Mouse (Mus musculus) lung, embryonic 15.5 days (tissue): ENCODE results near the gene Pik3c2g. TPM values are rescaled to one million over a fixed set of nuclear protein-coding genes. Genes with fewer than 3 reads are reported as not detected.

Experiments used
- ATAC-seq: fragments of 200-750 bp; cut with Nextera tagmentation; 2 replicates; pipeline ENCODE4 v1.8.0; 2017; ENCODE audit warnings: moderate number of reproducible peaks, borderline replicate concordance; ENCODE audit not compliant: low FRiP score, low TSS enrichment; ENCODE audit errors: extremely low read depth
- H3K27ac ChIP-seq: fragments of 300-500 bp; sonication (generic); 2 replicates; pipeline ENCODE4 v1.5.1; 2015; ENCODE audit warnings: moderate library complexity, mild to moderate bottlenecking, inconsistent platforms
- H3K27me3 ChIP-seq: fragments of 300-500 bp; sonication (generic); 2 replicates; pipeline ENCODE4 v1.6.1; 2015; ENCODE audit warnings: inconsistent platforms
- H3K36me3 ChIP-seq: fragments of 300-500 bp; sonication (generic); 2 replicates; pipeline ENCODE4 v1.6.1; 2015; ENCODE audit warnings: inconsistent platforms
- H3K4me1 ChIP-seq: fragments of 300-500 bp; sonication (generic); 2 replicates; pipeline ENCODE4 v1.6.1; 2015; ENCODE audit warnings: inconsistent platforms
- H3K4me2 ChIP-seq: fragments of 300-500 bp; sonication (generic); 2 replicates; pipeline ENCODE4 v1.6.1; 2015; ENCODE audit warnings: inconsistent platforms, mild to moderate bottlenecking, moderate library complexity
- H3K4me3 ChIP-seq: fragments of 300-500 bp; sonication (generic); 2 replicates; pipeline ENCODE4 v1.5.1; 2015; ENCODE audit warnings: mild to moderate bottlenecking, inconsistent platforms
- H3K9ac ChIP-seq: fragments of 300-500 bp; sonication (generic); 2 replicates; pipeline ENCODE4 v1.6.1; 2015; ENCODE audit warnings: inconsistent platforms
- H3K9me3 ChIP-seq: fragments of 300-500 bp; sonication (generic); 2 replicates; pipeline ENCODE4 v1.6.1; 2016; ENCODE audit warnings: inconsistent platforms
- WGBS: fragments of 180-500 bp; shearing (Covaris S2); methylation state at CpG from one replicate; pipeline ENCODE4 v1.1.7; 2015; 5-methylcytosine and 5-hydroxymethylcytosine counted together
- polyA plus RNA-seq: library from polyadenylated mRNA; unstranded; fragments of >200 nt; fragmentation: Nextera tagmentation; extraction: Ambion mirVana; gene quantifications from 2 replicates; pipeline ENCODE4 v1.2.1, GENCODE M21; 2015

Gene Pik3c2g
- polyA plus RNA-seq, 1 experiment from 2014 or later = 1.9 TPM

GRCm38 (mm10) chr6:139742693-139743432 lies 155.8 kb downstream of the Pik3c2g start:
- ATAC-seq = no peak
- 80% methylated on average over 12 of the region's 12 CpGs for WGBS
- H3K36me3 ChIP-seq = no peaks in the 10 kb centered on the region
- H3K9ac ChIP-seq = no peak overlapping the region
- H3K9me3 ChIP-seq = no peaks in the 10 kb centered on the region
- H3K4me1 ChIP-seq = no peaks in the 10 kb centered on the region
- no peak overlapping the region for H3K4me2 ChIP-seq
- H3K27me3 ChIP-seq = no peaks in the 10 kb centered on the region
- H3K4me3 ChIP-seq = no peak overlapping the region
- no peak overlapping the region for H3K27ac ChIP-seq

GRCm38 (mm10) chr6:139746758-139747479 lies 159.9 kb downstream of the Pik3c2g start:
- no peak overlapping the region for H3K27ac ChIP-seq
- no peaks in the 10 kb centered on the region for H3K4me1 ChIP-seq
- no peaks in the 10 kb centered on the region for H3K27me3 ChIP-seq
- no peak overlapping the region for H3K4me2 ChIP-seq
- ATAC-seq = no peak
- no peaks in the 10 kb centered on the region for H3K9me3 ChIP-seq
- H3K36me3 ChIP-seq = no peaks in the 10 kb centered on the region
- H3K4me3 ChIP-seq = no peak overlapping the region
- WGBS = 78% methylated on average over 7 of the region's 7 CpGs
- H3K9ac ChIP-seq = no peak overlapping the region

- Histone ChIP-seq H3K4me3 (no peak overlapping the region), H3K27me3 (no peaks in the 10 kb centered on the region), H3K9ac (no peak overlapping the region), H3K27ac (no peak overlapping the region), H3K36me3 (no peaks in the 10 kb centered on the region), H3K9me3 (no peaks in the 10 kb centered on the region), H3K4me2 (no peak overlapping the region), H3K4me1 (no peaks in the 10 kb centered on the region)
- ATAC-seq = no peak
- WGBS = 69% methylated on average over 13 of the region's 13 CpGs
Observed at GRCm38 (mm10) chr6:139748091-139748771, 161.2 kb downstream of the Pik3c2g start.

GRCm38 (mm10) chr6:139750599-139750998 lies 163.6 kb downstream of the Pik3c2g start:
- H3K36me3 ChIP-seq = no peaks in the 10 kb centered on the region
- H3K9me3 ChIP-seq = no peaks in the 10 kb centered on the region
- ATAC-seq = no peak
- no peak overlapping the region for H3K4me2 ChIP-seq
- H3K4me1 ChIP-seq = no peaks in the 10 kb centered on the region
- no peak overlapping the region for H3K9ac ChIP-seq
- WGBS = 67% methylated on average over 2 of the region's 2 CpGs
- no peak overlapping the region for H3K4me3 ChIP-seq
- H3K27ac ChIP-seq = no peak overlapping the region
- no peaks in the 10 kb centered on the region for H3K27me3 ChIP-seq

GRCm38 (mm10) chr6:139751022-139751421 lies 164.0 kb downstream of the Pik3c2g start:
- WGBS = 30% methylated on average over 3 of the region's 3 CpGs
- H3K4me3 ChIP-seq = no peak overlapping the region
- ATAC-seq = no peak; the same call in 1 of the 2 replicates

GRCm38 (mm10) chr6:139757876-139758275 lies 170.9 kb downstream of the Pik3c2g start:
- 75% methylated on average over 8 of the region's 8 CpGs for WGBS
- no peaks in the 10 kb centered on the region for H3K4me1 ChIP-seq
- H3K4me3 ChIP-seq = no peak overlapping the region
- no peaks in the 10 kb centered on the region for H3K36me3 ChIP-seq
- no peaks in the 10 kb centered on the region for H3K27me3 ChIP-seq
- H3K4me2 ChIP-seq = no peak overlapping the region
- no peak overlapping the region for H3K9ac ChIP-seq
- H3K9me3 ChIP-seq = no peaks in the 10 kb centered on the region
- H3K27ac ChIP-seq = no peak overlapping the region
- ATAC-seq = no peak

More at GRCm38 (mm10) chr6:139751022-139751421, 164.0 kb downstream of the Pik3c2g start:
- H3K27ac ChIP-seq = no peak overlapping the region
- no peaks in the 10 kb centered on the region for H3K9me3 ChIP-seq
- no peaks in the 10 kb centered on the region for H3K27me3 ChIP-seq
- H3K4me1 ChIP-seq = no peaks in the 10 kb centered on the region
- H3K9ac ChIP-seq = no peak overlapping the region
- H3K4me2 ChIP-seq = no peak overlapping the region
- H3K36me3 ChIP-seq = no peaks in the 10 kb centered on the region

GRCm38 (mm10) chr6:139760978-139761377 lies 174.0 kb downstream of the Pik3c2g start:
- no peak overlapping the region for H3K4me2 ChIP-seq
- no peak overlapping the region for H3K27ac ChIP-seq
- H3K36me3 ChIP-seq = no peaks in the 10 kb centered on the region
- H3K4me3 ChIP-seq = no peak overlapping the region
- 57% methylated on average over 4 of the region's 4 CpGs for WGBS
- no peak for ATAC-seq
- no peaks in the 10 kb centered on the region for H3K9me3 ChIP-seq
- H3K27me3 ChIP-seq = no peaks in the 10 kb centered on the region
- no peak overlapping the region for H3K9ac ChIP-seq
- H3K4me1 ChIP-seq = no peaks in the 10 kb centered on the region

- no peaks in the 10 kb centered on the region for H3K36me3 ChIP-seq
- H3K4me2 ChIP-seq = no peak overlapping the region
- no peak for ATAC-seq
- no peak overlapping the region for H3K4me3 ChIP-seq
- 81% methylated on average over 3 of the region's 3 CpGs for WGBS
- no peak overlapping the region for H3K9ac ChIP-seq
- H3K4me1 ChIP-seq = no peaks in the 10 kb centered on the region
- H3K27ac ChIP-seq = no peak overlapping the region
- H3K27me3 ChIP-seq = no peaks in the 10 kb centered on the region
- H3K9me3 ChIP-seq = no peaks in the 10 kb centered on the region
Observed at GRCm38 (mm10) chr6:139764398-139764797, 177.4 kb downstream of the Pik3c2g start.

GRCm38 (mm10) chr6:139769744-139770473 lies 182.9 kb downstream of the Pik3c2g start:
- Histone ChIP-seq H3K4me1 (no peaks in the 10 kb centered on the region), H3K4me2 (no peak overlapping the region), H3K4me3 (no peak overlapping the region), H3K9ac (no peak overlapping the region), H3K36me3 (no peaks in the 10 kb centered on the region), H3K9me3 (no peaks in the 10 kb centered on the region), H3K27me3 (no peaks in the 10 kb centered on the region), H3K27ac (no peak overlapping the region)
- ATAC-seq = no peak
- WGBS = 75% methylated on average over 7 of the region's 7 CpGs

- Histone ChIP-seq H3K9ac (no peak overlapping the region), H3K9me3 (no peaks in the 10 kb centered on the region), H3K27ac (no peak overlapping the region), H3K36me3 (no peaks in the 10 kb centered on the region), H3K4me2 (no peak overlapping the region), H3K4me1 (no peaks in the 10 kb centered on the region), H3K4me3 (no peak overlapping the region), H3K27me3 (no peaks in the 10 kb centered on the region)
- 38% methylated on average over 3 of the region's 3 CpGs for WGBS
- no peak for ATAC-seq
Observed at GRCm38 (mm10) chr6:139770535-139770934, 183.5 kb downstream of the Pik3c2g start.

GRCm38 (mm10) chr6:139777576-139778282 lies 190.7 kb downstream of the Pik3c2g start:
- no peak overlapping the region for H3K4me3 ChIP-seq
- 26% methylated on average over 11 of the region's 11 CpGs for WGBS
- peaks cover 9% of the 10 kb centered on the region; the same call in 1 of the 2 replicates for H3K4me1 ChIP-seq
- ATAC-seq = peak; percentile 96
- H3K27ac ChIP-seq = peak overlapping the region; percentile 62
- no peak overlapping the region for H3K9ac ChIP-seq
- H3K4me2 ChIP-seq = peak overlapping the region; percentile 27; the same call in 1 of the 2 replicates
- H3K36me3 ChIP-seq = no peaks in the 10 kb centered on the region
- H3K27me3 ChIP-seq = no peaks in the 10 kb centered on the region
- H3K9me3 ChIP-seq = no peaks in the 10 kb centered on the region
